Mouse (Mus musculus) MEL (cell line): Measurements from ENCODE around the gene Fer1l5.

Experiments used
- BHLHE40 ChIP-seq: IDR thresholded peaks from 2 replicates; pipeline ENCODE4 v1.6.1; 2012; ENCODE audit warnings: low read depth, mild to moderate bottlenecking, inconsistent platforms, low read length, improper control_type of control experiment, borderline replicate concordance
- CTCF ChIP-seq, 3 experiments: IDR thresholded peaks in 2 of 3; conservative IDR thresholded peaks in 1 of 3; 2 replicates each; pipeline ENCODE4 v1.5.1; 2011 to 2012; ENCODE audit warnings: low read length in 3 of 3, low read depth in 2 of 3, mild to moderate bottlenecking in 2 of 3, improper control_type of control experiment in 1 of 3, inconsistent platforms in 1 of 3, mixed read lengths in 1 of 3, moderate library complexity in 1 of 3; ENCODE audit not compliant: control insufficient read depth in 1 of 3, insufficient read depth in 1 of 3, poor library complexity in 1 of 3, severe bottlenecking in 1 of 3
- ETS1 ChIP-seq: IDR thresholded peaks from 2 replicates; pipeline ENCODE4 v1.6.1; 2012; ENCODE audit warnings: low read depth, mild to moderate bottlenecking, inconsistent platforms, low read length, improper control_type of control experiment, moderate library complexity
- HCFC1 ChIP-seq: IDR thresholded peaks from 2 replicates; pipeline ENCODE4 v1.6.1; 2012; ENCODE audit warnings: low read depth, mild to moderate bottlenecking, inconsistent platforms, low read length, improper control_type of control experiment, moderate library complexity
- MAX ChIP-seq: IDR thresholded peaks from 2 replicates; pipeline ENCODE4 v1.6.1; 2011; ENCODE audit warnings: low read length, improper control_type of control experiment
- MYC ChIP-seq: IDR thresholded peaks from 2 replicates; pipeline ENCODE4 v1.6.1; 2011; ENCODE audit warnings: low read depth, mild to moderate bottlenecking, low read length, improper control_type of control experiment, moderate library complexity
- UBTF ChIP-seq: IDR thresholded peaks from 2 replicates; pipeline ENCODE4 v1.6.1; 2012; ENCODE audit warnings: low read depth, mild to moderate bottlenecking, inconsistent platforms, low read length, improper control_type of control experiment, moderate library complexity, borderline replicate concordance; ENCODE audit not compliant: insufficient read depth
- USF1 ChIP-seq: IDR thresholded peaks from 2 replicates; pipeline ENCODE4 v1.6.1; 2014; ENCODE audit warnings: low read depth, mild to moderate bottlenecking, inconsistent platforms, low read length, improper control_type of control experiment, moderate library complexity
- ZKSCAN1 ChIP-seq: IDR thresholded peaks from 2 replicates; pipeline ENCODE4 v1.6.1; 2012; ENCODE audit warnings: low read depth, mild to moderate bottlenecking, inconsistent platforms, low read length, improper control_type of control experiment, moderate library complexity
- ZMIZ1 ChIP-seq: IDR thresholded peaks from 2 replicates; pipeline ENCODE4 v1.6.1; 2012; ENCODE audit warnings: low read depth, mild to moderate bottlenecking, inconsistent platforms, low read length, improper control_type of control experiment, moderate library complexity
- ZNF384 ChIP-seq: IDR thresholded peaks from 2 replicates; pipeline ENCODE4 v1.6.1; 2012; ENCODE audit warnings: low read depth, mild to moderate bottlenecking, inconsistent platforms, low read length, improper control_type of control experiment

- TF ChIP-seq ETS1 (no peak), USF1 (no peak), CTCF (IDR thresholded peaks at IDR 0.05 in 2 of 3, conservative IDR thresholded peaks at IDR 0.05 in 1 of 3; ENCODE audit: control insufficient read depth in 1 of 3, insufficient read depth in 1 of 3, low read depth in 2 of 3, low read length in 3 of 3, poor library complexity in 1 of 3, severe bottlenecking in 1 of 3) (no peak), MAX (no peak), BHLHE40 (no peak), HCFC1 (peak; percentile 3; the same call in 1 of the 2 replicates), UBTF (no peak), ZMIZ1 (peak; percentile 23; the same call in 1 of the 2 replicates), MYC (no peak), ZKSCAN1 (no peak), ZNF384 (no peak)
Observed at GRCm38 (mm10) chr1:36446106-36446824, 74.2 kb downstream of the Fer1l5 start.
